Mouse (Mus musculus) megakaryocyte-erythroid progenitor cell, adult 5-6 weeks (primary cell): Measurements from ENCODE around the gene Astn2. TPM values are rescaled to one million over a fixed set of nuclear protein-coding genes. Genes with fewer than 3 reads are reported as not detected.
A peak's percentile ranks its signal among the peaks of the same experiment; 100 is the strongest.

Source experiments
- ATAC-seq: replicated peaks from 2 replicates; pipeline ENCODE4 v1.8.0; 2016; ENCODE audit warnings: mild to moderate bottlenecking, inconsistent platforms; ENCODE audit not compliant: severe bottlenecking, poor library complexity, low FRiP score, low TSS enrichment
- total RNA-seq, 2 experiments: library from RNA; stranded (forward) in 1 of 2; stranded (reverse) in 1 of 2; fragments of 200-1000, 215-1000 nt in 1 of 2; fragments of >200 nt in 1 of 2; fragmentation: Nextera tagmentation in 1 of 2; gene quantifications; 2 replicates each; pipeline ENCODE4 v1.2.3; 2014 to 2017

Astn2 gene
- total RNA-seq, 2 experiments from 2014 or later = not detected

GRCm38 (mm10) chr4:66189636-66190035 lies 214.8 kb downstream of the Astn2 start:
- ATAC-seq = no peak

GRCm38 (mm10) chr4:66175887-66176533 lies 228.4 kb downstream of the Astn2 start:
- no peak for ATAC-seq

- no peak for ATAC-seq
Measured at GRCm38 (mm10) chr4:66171583-66171982, 232.8 kb downstream of the Astn2 start.

GRCm38 (mm10) chr4:66170787-66171186 lies 233.6 kb downstream of the Astn2 start:
- no peak for ATAC-seq

GRCm38 (mm10) chr4:66169485-66169884 lies 234.9 kb downstream of the Astn2 start:
- ATAC-seq = no peak

GRCm38 (mm10) chr4:66158714-66159113 lies 245.7 kb downstream of the Astn2 start:
- ATAC-seq = no peak

- no peak for ATAC-seq
Measured at GRCm38 (mm10) chr4:66157439-66158113, 246.8 kb downstream of the Astn2 start.

- no peak for ATAC-seq
Measured at GRCm38 (mm10) chr4:66146546-66146945, 257.9 kb downstream of the Astn2 start.

- no peak for ATAC-seq
Measured at GRCm38 (mm10) chr4:66126181-66126580, 278.2 kb downstream of the Astn2 start.

GRCm38 (mm10) chr4:66122766-66123358 lies 281.5 kb downstream of the Astn2 start:
- ATAC-seq = no peak

GRCm38 (mm10) chr4:66114243-66114642 lies 290.2 kb downstream of the Astn2 start:
- ATAC-seq = no peak

- no peak for ATAC-seq
Measured at GRCm38 (mm10) chr4:66102037-66102436, 302.4 kb downstream of the Astn2 start.

- no peak for ATAC-seq
Measured at GRCm38 (mm10) chr4:66097629-66098028, 306.8 kb downstream of the Astn2 start.

GRCm38 (mm10) chr4:66096104-66096503 lies 308.3 kb downstream of the Astn2 start:
- no peak for ATAC-seq

- peak; percentile 97 for ATAC-seq
Measured at GRCm38 (mm10) chr4:66057161-66057560, 347.2 kb downstream of the Astn2 start.

- no peak for ATAC-seq
Measured at GRCm38 (mm10) chr4:66055690-66056089, 348.7 kb downstream of the Astn2 start.

GRCm38 (mm10) chr4:66043014-66043672 lies 361.3 kb downstream of the Astn2 start:
- ATAC-seq = no peak

- ATAC-seq = no peak
Measured at GRCm38 (mm10) chr4:66033826-66034225, 370.6 kb downstream of the Astn2 start.

GRCm38 (mm10) chr4:66031320-66031870 lies 373.0 kb downstream of the Astn2 start:
- ATAC-seq = no peak

GRCm38 (mm10) chr4:66029901-66030300 lies 374.5 kb downstream of the Astn2 start:
- ATAC-seq = no peak
